Mouse (Mus musculus) G1E (cell line): ENCODE results near the gene Nek6.

Experiments
- CTCF ChIP-seq: IDR thresholded peaks from 2 replicates; pipeline ENCODE4 v1.5.1; 2012; ENCODE audit warnings: low read depth, low read length, inconsistent platforms, mixed read lengths
- POLR2AphosphoS5 ChIP-seq: IDR thresholded peaks from 2 replicates; pipeline ENCODE4 v1.6.1; 2012; ENCODE audit warnings: low read depth, low read length, inconsistent platforms; ENCODE audit not compliant: insufficient replicate concordance
- TAL1 ChIP-seq: conservative IDR thresholded peaks from 2 replicates; pipeline ENCODE4 v1.6.1; 2012; ENCODE audit warnings: low read depth, low read length, inconsistent platforms, mixed read lengths

DNA sequence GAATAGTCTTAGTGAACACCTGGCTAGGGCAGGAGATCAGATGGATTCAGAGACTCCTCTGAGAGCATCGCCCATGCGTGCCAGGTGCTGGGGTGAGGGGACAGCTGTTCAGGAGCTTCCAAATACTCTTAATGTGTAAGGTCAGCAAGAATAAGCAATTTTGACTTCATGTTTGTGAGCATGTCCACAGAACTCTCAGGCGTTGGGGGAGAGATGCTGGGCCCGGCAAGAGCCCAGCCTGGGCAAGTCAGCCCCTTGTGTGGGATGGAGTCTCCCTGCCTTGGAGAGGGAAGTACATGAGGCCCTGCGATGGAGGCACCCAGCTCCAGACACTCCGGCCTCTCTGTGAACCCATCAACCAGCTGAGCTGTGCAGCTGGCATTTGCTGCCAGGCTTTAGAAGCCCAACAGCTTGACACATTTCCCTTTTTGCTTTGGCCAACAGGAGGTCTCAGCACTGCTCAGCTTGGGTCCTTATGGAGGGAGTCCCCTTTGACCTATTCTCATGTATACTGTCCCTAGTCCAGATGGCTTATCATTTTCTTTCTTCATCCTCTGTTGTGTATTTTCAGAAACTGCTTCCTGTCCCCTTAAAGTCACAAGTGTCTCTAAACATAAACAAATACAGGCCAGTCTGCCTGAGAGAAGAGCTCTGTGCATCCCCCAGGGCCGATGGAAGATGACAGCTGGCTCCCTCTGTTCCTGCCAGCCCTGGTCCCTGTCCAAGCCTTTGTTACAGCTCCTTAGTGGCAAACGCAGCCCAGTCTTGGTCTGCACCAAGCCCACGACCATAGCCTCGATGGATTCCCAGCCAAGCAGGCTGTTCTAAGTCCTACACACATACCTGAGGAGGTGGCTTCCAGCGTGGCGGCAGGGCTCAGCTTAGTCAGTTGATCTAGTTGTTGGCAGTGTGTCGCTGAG, 67.4 kb downstream of the Nek6 start:
- TF ChIP-seq TAL1 = no peak
- no peak for TF ChIP-seq CTCF
- no peak for TF ChIP-seq POLR2AphosphoS5
